Mouse (Mus musculus): ENCODE data around the gene Clybl. TPM values are rescaled to one million over a fixed set of nuclear protein-coding genes. Genes with fewer than 3 reads are reported as not detected.

The Clybl gene
- polyA plus RNA-seq, 1 experiment from 2014 or later, result 8.4 TPM

- H3K27ac ChIP-seq (ENCODE audit: low read length), result no peak overlapping the region
- no peak for ATAC-seq
- peaks cover 17% of the 10 kb centered on the region for H3K4me1 ChIP-seq (replicated peaks; ENCODE audit: control insufficient read depth, insufficient read depth, low read length)
- no peak overlapping the region for H3K4me2 ChIP-seq (ENCODE audit: low read length)
- 76% methylated on average over 7 of the region's 7 CpGs for WGBS
- no peaks in the 10 kb centered on the region for H3K36me3 ChIP-seq (ENCODE audit: control insufficient read depth, insufficient read depth)
- no peaks in the 10 kb centered on the region for H3K9me3 ChIP-seq (ENCODE audit: control insufficient read depth, low read length)
- no peak overlapping the region for H3K9ac ChIP-seq (replicated peaks; ENCODE audit: low read depth, low read length)
- H3K4me3 ChIP-seq (replicated peaks; ENCODE audit: low read length), result no peak overlapping the region
- H3K27me3 ChIP-seq (replicated peaks; ENCODE audit: control insufficient read depth, insufficient read depth, low read length), result peaks cover 55% of the 10 kb centered on the region
These were observed 223.2 kb downstream of the Clybl start for GRCm38 (mm10) chr14:122404596-122405154.

GRCm38 (mm10) chr14:122405236-122405635, 223.7 kb downstream of the Clybl start:
- Histone ChIP-seq H3K4me2 (ENCODE audit: low read length) (no peak overlapping the region), H3K9me3 (ENCODE audit: control insufficient read depth, low read length) (no peaks in the 10 kb centered on the region), H3K9ac (replicated peaks; ENCODE audit: low read depth, low read length) (no peak overlapping the region), H3K4me1 (replicated peaks; ENCODE audit: control insufficient read depth, insufficient read depth, low read length) (peaks cover 17% of the 10 kb centered on the region), H3K4me3 (replicated peaks; ENCODE audit: low read length) (no peak overlapping the region), H3K27me3 (replicated peaks; ENCODE audit: control insufficient read depth, insufficient read depth, low read length) (peaks cover 55% of the 10 kb centered on the region), H3K27ac (ENCODE audit: low read length) (no peak overlapping the region), H3K36me3 (ENCODE audit: control insufficient read depth, insufficient read depth) (no peaks in the 10 kb centered on the region)
- ATAC-seq, result no peak
- WGBS, result 34% methylated on average over 12 of the region's 12 CpGs

- ATAC-seq, result no peak
- no peak overlapping the region for H3K27ac ChIP-seq (ENCODE audit: low read length)
- WGBS, result 7% methylated on average over 18 of the region's 18 CpGs
These were observed 224.5 kb downstream of the Clybl start for GRCm38 (mm10) chr14:122405897-122406540.

DNA sequence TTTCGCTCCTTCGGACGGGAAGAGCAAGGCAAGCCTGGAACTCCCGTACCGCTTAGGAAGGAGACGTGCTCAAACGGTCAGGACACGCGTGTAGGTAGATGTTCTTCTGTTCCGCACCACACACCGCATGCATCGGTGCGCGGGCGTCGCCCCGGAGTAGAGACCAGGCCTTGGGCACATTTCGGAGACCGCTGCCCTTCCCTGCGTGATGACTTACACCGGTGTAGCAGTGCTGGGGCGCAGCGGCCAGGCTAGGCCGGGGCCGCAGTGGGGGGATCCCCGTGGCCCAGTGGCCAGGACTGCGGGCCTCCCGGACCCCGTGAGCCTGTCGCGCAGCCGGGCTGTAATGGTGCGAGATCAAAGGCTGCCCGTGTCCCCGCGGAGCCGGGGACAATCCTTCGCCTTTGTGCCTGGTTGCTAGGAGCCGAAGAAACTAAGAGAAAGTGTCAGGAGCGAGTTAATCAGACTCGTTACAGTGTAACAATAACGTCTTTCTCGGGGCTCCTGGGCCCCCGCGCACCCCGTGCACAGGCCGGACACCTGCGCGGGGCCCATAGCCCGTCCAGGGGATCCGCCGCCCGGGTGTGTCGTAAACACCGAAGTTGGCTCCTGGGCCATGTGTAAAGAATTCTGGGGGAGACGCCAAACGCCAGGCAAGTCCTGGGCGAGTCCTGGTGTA, 225.2 kb downstream of the Clybl start:
- Histone ChIP-seq H3K27ac (ENCODE audit: low read length) (peak overlapping the region; percentile 20; the same call in 1 of the 2 replicates), H3K27me3 (replicated peaks; ENCODE audit: control insufficient read depth, insufficient read depth, low read length) (peaks cover 55% of the 10 kb centered on the region)
- 2% methylated on average over 58 of the region's 58 CpGs for WGBS

More at GRCm38 (mm10) chr14:122405897-122406540, 224.5 kb downstream of the Clybl start:
- H3K4me2 ChIP-seq (ENCODE audit: low read length), result peak overlapping the region; percentile 68
- peaks cover 17% of the 10 kb centered on the region for H3K4me1 ChIP-seq (replicated peaks; ENCODE audit: control insufficient read depth, insufficient read depth, low read length)
- no peak overlapping the region; the same call in 1 of the 2 replicates for H3K9ac ChIP-seq (replicated peaks; ENCODE audit: low read depth, low read length)
- H3K4me3 ChIP-seq (replicated peaks; ENCODE audit: low read length), result peak overlapping the region; percentile 35
- peaks cover 55% of the 10 kb centered on the region for H3K27me3 ChIP-seq (replicated peaks; ENCODE audit: control insufficient read depth, insufficient read depth, low read length)
- no peaks in the 10 kb centered on the region for H3K9me3 ChIP-seq (ENCODE audit: control insufficient read depth, low read length)
- H3K36me3 ChIP-seq (ENCODE audit: control insufficient read depth, insufficient read depth), result no peaks in the 10 kb centered on the region

DNA sequence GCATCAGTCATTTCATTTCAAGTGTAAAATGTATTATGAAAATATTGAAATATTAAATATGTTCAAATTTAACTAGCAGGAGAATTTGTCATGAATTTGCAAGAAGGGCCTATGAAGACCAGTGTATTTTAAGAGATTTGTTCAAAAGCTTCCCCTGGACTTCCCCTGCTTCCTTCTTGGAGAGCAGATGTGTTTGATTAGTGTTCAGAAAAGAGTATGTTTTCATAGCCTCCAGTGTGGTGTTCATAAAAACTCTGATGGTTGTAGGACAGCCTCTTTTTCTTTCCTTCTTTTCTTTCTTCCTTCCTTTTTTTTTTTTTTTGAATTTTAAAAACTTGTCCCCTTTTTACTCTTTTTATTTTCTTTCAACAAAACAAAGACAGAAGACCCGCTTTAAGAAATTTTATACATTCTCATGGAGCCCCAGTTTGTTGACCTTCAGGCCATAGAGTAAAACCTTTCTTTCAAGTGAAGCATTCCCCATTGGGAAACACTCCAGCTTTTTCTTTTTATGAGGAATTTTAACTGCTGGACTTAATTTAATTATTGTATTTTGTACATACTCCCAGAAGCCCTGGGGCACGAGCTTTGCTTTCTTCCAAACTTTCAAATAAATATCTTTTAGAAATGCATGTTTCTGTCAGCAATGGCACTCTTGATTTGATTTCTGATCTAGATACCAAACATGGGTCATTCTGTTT, 231.5 kb downstream of the Clybl start:
- no peak for ATAC-seq
- Histone ChIP-seq H3K27ac (ENCODE audit: low read length) (no peak overlapping the region), H3K27me3 (replicated peaks; ENCODE audit: control insufficient read depth, insufficient read depth, low read length) (peaks cover 9% of the 10 kb centered on the region; the same call in 1 of the 2 replicates), H3K4me2 (ENCODE audit: low read length) (no peak overlapping the region), H3K4me1 (replicated peaks; ENCODE audit: control insufficient read depth, insufficient read depth, low read length) (peaks cover 7% of the 10 kb centered on the region; the same call in 1 of the 2 replicates), H3K36me3 (ENCODE audit: control insufficient read depth, insufficient read depth) (no peaks in the 10 kb centered on the region), H3K9ac (replicated peaks; ENCODE audit: low read depth, low read length) (no peak overlapping the region), H3K4me3 (replicated peaks; ENCODE audit: low read length) (no peak overlapping the region), H3K9me3 (ENCODE audit: control insufficient read depth, low read length) (no peaks in the 10 kb centered on the region)
- 63% methylated on average over 2 of the region's 2 CpGs for WGBS

More for the DNA sequence above, 225.2 kb downstream of the Clybl start:
- H3K4me3 ChIP-seq (replicated peaks; ENCODE audit: low read length), result peak overlapping the region; percentile 35
- H3K9me3 ChIP-seq (ENCODE audit: control insufficient read depth, low read length), result no peaks in the 10 kb centered on the region
- peak overlapping the region; percentile 68 for H3K4me2 ChIP-seq (ENCODE audit: low read length)
- H3K4me1 ChIP-seq (replicated peaks; ENCODE audit: control insufficient read depth, insufficient read depth, low read length), result peaks cover 17% of the 10 kb centered on the region
- H3K9ac ChIP-seq (replicated peaks; ENCODE audit: low read depth, low read length), result peak overlapping the region; percentile 52
- H3K36me3 ChIP-seq (ENCODE audit: control insufficient read depth, insufficient read depth), result no peaks in the 10 kb centered on the region
- ATAC-seq, result peak; percentile 76

- H3K27me3 ChIP-seq (replicated peaks; ENCODE audit: control insufficient read depth, insufficient read depth, low read length), result peaks cover 6% of the 10 kb centered on the region; the same call in 1 of the 2 replicates
These were observed 232.0 kb downstream of the Clybl start for GRCm38 (mm10) chr14:122413542-122413928.

DNA sequence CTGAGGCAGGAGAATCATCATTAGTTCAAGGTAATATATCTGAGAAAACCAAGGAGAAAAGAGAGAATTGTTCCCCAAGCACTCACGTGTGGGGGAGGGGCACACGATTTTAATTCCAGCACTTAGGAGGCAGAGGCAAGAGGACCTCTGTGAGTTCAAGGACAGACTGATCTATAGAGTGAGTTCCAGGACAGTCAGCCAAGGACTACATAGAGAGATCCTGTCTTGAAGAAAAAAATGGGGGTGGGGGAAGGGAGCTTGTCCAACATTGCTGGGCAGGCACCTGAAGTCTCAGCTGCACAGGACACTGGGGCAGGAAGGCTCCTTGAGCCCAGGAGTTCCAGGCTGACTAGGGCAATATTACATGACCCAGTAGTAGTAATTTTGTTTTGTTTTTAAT, 233.3 kb downstream of the Clybl start:
- Histone ChIP-seq H3K27ac (ENCODE audit: low read length) (no peak overlapping the region), H3K36me3 (ENCODE audit: control insufficient read depth, insufficient read depth) (no peaks in the 10 kb centered on the region), H3K9ac (replicated peaks; ENCODE audit: low read depth, low read length) (no peak overlapping the region), H3K9me3 (ENCODE audit: control insufficient read depth, low read length) (no peaks in the 10 kb centered on the region), H3K4me1 (replicated peaks; ENCODE audit: control insufficient read depth, insufficient read depth, low read length) (peaks cover 7% of the 10 kb centered on the region; the same call in 1 of the 2 replicates), H3K4me2 (ENCODE audit: low read length) (no peak overlapping the region), H3K27me3 (replicated peaks; ENCODE audit: control insufficient read depth, insufficient read depth, low read length) (no peaks in the 10 kb centered on the region), H3K4me3 (replicated peaks; ENCODE audit: low read length) (no peak overlapping the region)
- WGBS, result 88% methylated on average over 2 of the region's 2 CpGs
- ATAC-seq, result no peak

More at GRCm38 (mm10) chr14:122413542-122413928, 232.0 kb downstream of the Clybl start:
- no peak for ATAC-seq
- Histone ChIP-seq H3K4me3 (replicated peaks; ENCODE audit: low read length) (no peak overlapping the region), H3K9ac (replicated peaks; ENCODE audit: low read depth, low read length) (no peak overlapping the region), H3K36me3 (ENCODE audit: control insufficient read depth, insufficient read depth) (no peaks in the 10 kb centered on the region), H3K27ac (ENCODE audit: low read length) (no peak overlapping the region), H3K4me1 (replicated peaks; ENCODE audit: control insufficient read depth, insufficient read depth, low read length) (peaks cover 7% of the 10 kb centered on the region; the same call in 1 of the 2 replicates), H3K9me3 (ENCODE audit: control insufficient read depth, low read length) (no peaks in the 10 kb centered on the region), H3K4me2 (ENCODE audit: low read length) (no peak overlapping the region)
- 90% methylated on average over 2 of the region's 2 CpGs for WGBS

GRCm38 (mm10) chr14:122416166-122416771, 234.8 kb downstream of the Clybl start:
- Histone ChIP-seq H3K4me1 (replicated peaks; ENCODE audit: control insufficient read depth, insufficient read depth, low read length) (peaks cover 7% of the 10 kb centered on the region; the same call in 1 of the 2 replicates), H3K9me3 (ENCODE audit: control insufficient read depth, low read length) (no peaks in the 10 kb centered on the region), H3K27ac (ENCODE audit: low read length) (no peak overlapping the region), H3K9ac (replicated peaks; ENCODE audit: low read depth, low read length) (no peak overlapping the region), H3K4me2 (ENCODE audit: low read length) (no peak overlapping the region), H3K4me3 (replicated peaks; ENCODE audit: low read length) (no peak overlapping the region), H3K36me3 (ENCODE audit: control insufficient read depth, insufficient read depth) (no peaks in the 10 kb centered on the region), H3K27me3 (replicated peaks; ENCODE audit: control insufficient read depth, insufficient read depth, low read length) (no peaks in the 10 kb centered on the region)
- WGBS, result 4% methylated on average over 4 of the region's 4 CpGs
- ATAC-seq, result no peak
